Mouse (Mus musculus): ENCODE data around the gene Lingo2. TPM values are rescaled to one million over a fixed set of nuclear protein-coding genes. Genes with fewer than 3 reads are reported as not detected.
A peak's percentile ranks its signal among the peaks of the same experiment; 100 is the strongest.

Lingo2 gene
- 2.6 and 3.9 TPM in 2 replicates for polyA plus RNA-seq (2014; fragmentation: Nextera tagmentation; extraction: Ambion mirVana)

- H3K36me3 ChIP-seq (replicated peaks; ENCODE audit: control insufficient read depth, insufficient read depth, low read depth, low read length), result no peaks in the 10 kb centered on the region
- WGBS, result under 1% methylated on average over 56 of the region's 61 CpGs
- H3K4me3 ChIP-seq (ENCODE audit: low read depth, low read length), result peak within 1 kb of the TSS; percentile 42
- H3K4me2 ChIP-seq (ENCODE audit: low read depth, low read length), result peak within 1 kb of the TSS; percentile 91
- no peaks in the 10 kb centered on the region for H3K9me3 ChIP-seq (replicated peaks; ENCODE audit: control insufficient read depth, low read length)
- peaks cover 26% of the 10 kb centered on the region for H3K27me3 ChIP-seq (ENCODE audit: control insufficient read depth, insufficient read depth, low read length)
- H3K9ac ChIP-seq (replicated peaks; ENCODE audit: low read length), result peak within 1 kb of the TSS; percentile 46
- DNase-seq (ENCODE audit: low spot score) (peak; percentile 28), ATAC-seq (replicated peaks; ENCODE audit: insufficient number of reproducible peaks, low FRiP score, low TSS enrichment, low read depth) (0 out of 2 replicates have a peak, but pooled peaks have one; percentile 30)
- no peaks in the 10 kb centered on the region for H3K4me1 ChIP-seq (ENCODE audit: control insufficient read depth, insufficient read depth, low read length)
- no peak within 1 kb of the TSS for H3K27ac ChIP-seq (replicated peaks; ENCODE audit: low read depth, low read length)
These were observed at the start of gene Lingo2 for GRCm38 (mm10) chr4:36951150-36951954. TSS of gene Lingo2 (minus strand) at chr4:36951747.

GRCm38 (mm10) chr4:36973358-36973757, 21.8 kb upstream of the Lingo2 start:
- H3K36me3 ChIP-seq (replicated peaks; ENCODE audit: control insufficient read depth, insufficient read depth, low read depth, low read length), result no peaks in the 10 kb centered on the region
- no peak overlapping the region for H3K27ac ChIP-seq (replicated peaks; ENCODE audit: low read depth, low read length)
- H3K4me1 ChIP-seq (ENCODE audit: control insufficient read depth, insufficient read depth, low read length), result no peaks in the 10 kb centered on the region
- no peaks in the 10 kb centered on the region for H3K27me3 ChIP-seq (ENCODE audit: control insufficient read depth, insufficient read depth, low read length)
- WGBS, result 89% methylated on average over 4 of the region's 4 CpGs
- H3K4me2 ChIP-seq (ENCODE audit: low read depth, low read length), result no peak overlapping the region
- no peak overlapping the region for H3K9ac ChIP-seq (replicated peaks; ENCODE audit: low read length)
- ATAC-seq (replicated peaks; ENCODE audit: insufficient number of reproducible peaks, low FRiP score, low TSS enrichment, low read depth), result no peak
- DNase-seq (ENCODE audit: low spot score), result no peak
- no peak overlapping the region for H3K4me3 ChIP-seq (ENCODE audit: low read depth, low read length)
- H3K9me3 ChIP-seq (replicated peaks; ENCODE audit: control insufficient read depth, low read length), result no peaks in the 10 kb centered on the region

- Histone ChIP-seq H3K27ac (replicated peaks; ENCODE audit: low read depth, low read length) (no peak overlapping the region), H3K4me2 (ENCODE audit: low read depth, low read length) (peak overlapping the region; percentile 91), H3K36me3 (replicated peaks; ENCODE audit: control insufficient read depth, insufficient read depth, low read depth, low read length) (no peaks in the 10 kb centered on the region), H3K4me3 (ENCODE audit: low read depth, low read length) (0 out of 2 replicates have a peak overlapping the region, but pooled peaks have one; percentile 8), H3K27me3 (ENCODE audit: control insufficient read depth, insufficient read depth, low read length) (peaks cover 26% of the 10 kb centered on the region), H3K4me1 (ENCODE audit: control insufficient read depth, insufficient read depth, low read length) (no peaks in the 10 kb centered on the region), H3K9me3 (replicated peaks; ENCODE audit: control insufficient read depth, low read length) (no peaks in the 10 kb centered on the region), H3K9ac (replicated peaks; ENCODE audit: low read length) (no peak overlapping the region)
- DNase-seq (ENCODE audit: low spot score) (peak; percentile 17), ATAC-seq (replicated peaks; ENCODE audit: insufficient number of reproducible peaks, low FRiP score, low TSS enrichment, low read depth) (no peak)
- WGBS, result 5% methylated on average over 20 of the region's 20 CpGs
These were observed 1.2 kb upstream of the Lingo2 start for GRCm38 (mm10) chr4:36952431-36953429.

GRCm38 (mm10) chr4:36951955-36952215, 338 bp upstream of the Lingo2 start:
- Histone ChIP-seq H3K4me1 (ENCODE audit: control insufficient read depth, insufficient read depth, low read length) (no peaks in the 10 kb centered on the region), H3K4me3 (ENCODE audit: low read depth, low read length) (peak overlapping the region; percentile 42), H3K9ac (replicated peaks; ENCODE audit: low read length) (peak overlapping the region; percentile 46), H3K27ac (replicated peaks; ENCODE audit: low read depth, low read length) (no peak overlapping the region), H3K4me2 (ENCODE audit: low read depth, low read length) (peak overlapping the region; percentile 91), H3K36me3 (replicated peaks; ENCODE audit: control insufficient read depth, insufficient read depth, low read depth, low read length) (no peaks in the 10 kb centered on the region), H3K27me3 (ENCODE audit: control insufficient read depth, insufficient read depth, low read length) (peaks cover 26% of the 10 kb centered on the region), H3K9me3 (replicated peaks; ENCODE audit: control insufficient read depth, low read length) (no peaks in the 10 kb centered on the region)
- ATAC-seq (replicated peaks; ENCODE audit: insufficient number of reproducible peaks, low FRiP score, low TSS enrichment, low read depth), result no peak
- WGBS, result 0% methylated on average over 7 of the region's 7 CpGs
- DNase-seq (ENCODE audit: low spot score), result peak; percentile 17

GRCm38 (mm10) chr4:36950790-36951149, 777 bp downstream of the Lingo2 start:
- H3K9ac ChIP-seq (replicated peaks; ENCODE audit: low read length), result no peak overlapping the region; the same call in 1 of the 2 replicates
- ATAC-seq (replicated peaks; ENCODE audit: insufficient number of reproducible peaks, low FRiP score, low TSS enrichment, low read depth), result no peak; the same call in 1 of the 2 replicates
- peaks cover 26% of the 10 kb centered on the region for H3K27me3 ChIP-seq (ENCODE audit: control insufficient read depth, insufficient read depth, low read length)
- H3K4me1 ChIP-seq (ENCODE audit: control insufficient read depth, insufficient read depth, low read length), result no peaks in the 10 kb centered on the region
- WGBS, result 0% methylated on average over 11 of the region's 11 CpGs
- no peaks in the 10 kb centered on the region for H3K36me3 ChIP-seq (replicated peaks; ENCODE audit: control insufficient read depth, insufficient read depth, low read depth, low read length)
- peak overlapping the region; percentile 42 for H3K4me3 ChIP-seq (ENCODE audit: low read depth, low read length)
- DNase-seq (ENCODE audit: low spot score), result peak; percentile 17
- H3K9me3 ChIP-seq (replicated peaks; ENCODE audit: control insufficient read depth, low read length), result no peaks in the 10 kb centered on the region
- no peak overlapping the region for H3K27ac ChIP-seq (replicated peaks; ENCODE audit: low read depth, low read length)
- H3K4me2 ChIP-seq (ENCODE audit: low read depth, low read length), result peak overlapping the region; percentile 91

- H3K27ac ChIP-seq (replicated peaks; ENCODE audit: low read depth, low read length), result no peak overlapping the region
- DNase-seq (ENCODE audit: low spot score) (peak; percentile 84), ATAC-seq (replicated peaks; ENCODE audit: insufficient number of reproducible peaks, low FRiP score, low TSS enrichment, low read depth) (peak; percentile 94)
- H3K9me3 ChIP-seq (replicated peaks; ENCODE audit: control insufficient read depth, low read length), result no peaks in the 10 kb centered on the region
- H3K36me3 ChIP-seq (replicated peaks; ENCODE audit: control insufficient read depth, insufficient read depth, low read depth, low read length), result no peaks in the 10 kb centered on the region
- peak overlapping the region; percentile 91 for H3K4me2 ChIP-seq (ENCODE audit: low read depth, low read length)
- peak overlapping the region; percentile 34; the same call in 1 of the 2 replicates for H3K9ac ChIP-seq (replicated peaks; ENCODE audit: low read length)
- under 1% methylated on average over 40 of the region's 43 CpGs for WGBS
- H3K27me3 ChIP-seq (ENCODE audit: control insufficient read depth, insufficient read depth, low read length), result peaks cover 26% of the 10 kb centered on the region
- H3K4me3 ChIP-seq (ENCODE audit: low read depth, low read length), result peak overlapping the region; percentile 42
- H3K4me1 ChIP-seq (ENCODE audit: control insufficient read depth, insufficient read depth, low read length), result no peaks in the 10 kb centered on the region
These were observed 1.4 kb downstream of the Lingo2 start for GRCm38 (mm10) chr4:36950021-36950751.

GRCm38 (mm10) chr4:36890810-36891209, 60.7 kb downstream of the Lingo2 start:
- H3K27me3 ChIP-seq (ENCODE audit: control insufficient read depth, insufficient read depth, low read length), result no peaks in the 10 kb centered on the region
- H3K27ac ChIP-seq (replicated peaks; ENCODE audit: low read depth, low read length), result no peak overlapping the region
- H3K36me3 ChIP-seq (replicated peaks; ENCODE audit: control insufficient read depth, insufficient read depth, low read depth, low read length), result no peaks in the 10 kb centered on the region
- ATAC-seq (replicated peaks; ENCODE audit: insufficient number of reproducible peaks, low FRiP score, low TSS enrichment, low read depth), result no peak
- no peak overlapping the region for H3K4me2 ChIP-seq (ENCODE audit: low read depth, low read length)
- H3K4me3 ChIP-seq (ENCODE audit: low read depth, low read length), result no peak overlapping the region
- 91% methylated on average over 1 of the region's 1 CpGs for WGBS
- no peaks in the 10 kb centered on the region for H3K4me1 ChIP-seq (ENCODE audit: control insufficient read depth, insufficient read depth, low read length)
- H3K9me3 ChIP-seq (replicated peaks; ENCODE audit: control insufficient read depth, low read length), result no peaks in the 10 kb centered on the region
- no peak for DNase-seq (ENCODE audit: low spot score)
- H3K9ac ChIP-seq (replicated peaks; ENCODE audit: low read length), result no peak overlapping the region
